Mouse (Mus musculus) right cerebral cortex, postnatal 4 days (tissue): ENCODE data around the gene Tmem132d.

Experiments
- DNase-seq: peaks from one replicate; pipeline ENCODE4 v3.0.0-alpha.2; 2022

The Tmem132d gene

DNA sequence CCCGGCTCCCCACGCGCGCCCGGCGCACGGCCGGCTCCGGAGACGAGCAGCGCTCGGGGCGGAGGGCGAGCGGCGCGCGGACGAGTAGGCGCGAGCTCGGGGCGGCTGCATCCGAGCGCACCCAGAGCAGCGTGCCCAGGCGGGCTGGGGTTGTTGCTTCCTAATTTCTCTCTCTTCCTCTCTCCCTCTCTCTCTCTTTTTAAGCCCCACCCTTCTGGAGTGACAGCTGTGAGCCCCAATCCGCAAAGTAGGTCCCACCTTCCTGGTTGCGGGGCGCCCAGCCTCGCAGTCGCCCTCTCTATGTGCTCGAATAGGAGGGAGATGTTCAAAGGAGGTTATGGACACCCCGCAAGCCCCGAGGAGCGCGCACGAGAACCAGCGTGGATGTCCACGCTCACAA, at the start of gene Tmem132d:
TSS of gene Tmem132d (minus strand) at position 162 of the 400 bp plus-strand sequence.
- peak; percentile 60 for DNase-seq

DNA sequence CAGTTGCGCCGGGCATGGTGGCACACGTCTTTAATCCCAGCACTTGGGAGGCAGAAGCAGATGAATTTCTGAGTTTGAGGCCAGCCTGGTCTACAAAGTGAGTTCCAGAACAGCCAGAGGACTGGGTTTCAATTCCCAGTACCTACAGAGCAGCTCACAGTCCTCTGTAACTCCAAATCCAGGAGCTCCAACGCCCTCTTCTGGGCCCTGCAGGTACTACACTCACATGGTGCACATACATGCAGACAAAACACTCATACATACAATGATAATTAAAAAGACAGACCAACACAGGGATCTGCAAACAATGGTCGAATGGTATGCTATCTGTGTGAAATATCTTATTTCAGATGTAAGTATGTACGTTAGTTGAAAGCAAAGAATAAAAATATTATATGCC, 47.9 kb upstream of the Tmem132d start:
- DNase-seq, result no peak

DNA sequence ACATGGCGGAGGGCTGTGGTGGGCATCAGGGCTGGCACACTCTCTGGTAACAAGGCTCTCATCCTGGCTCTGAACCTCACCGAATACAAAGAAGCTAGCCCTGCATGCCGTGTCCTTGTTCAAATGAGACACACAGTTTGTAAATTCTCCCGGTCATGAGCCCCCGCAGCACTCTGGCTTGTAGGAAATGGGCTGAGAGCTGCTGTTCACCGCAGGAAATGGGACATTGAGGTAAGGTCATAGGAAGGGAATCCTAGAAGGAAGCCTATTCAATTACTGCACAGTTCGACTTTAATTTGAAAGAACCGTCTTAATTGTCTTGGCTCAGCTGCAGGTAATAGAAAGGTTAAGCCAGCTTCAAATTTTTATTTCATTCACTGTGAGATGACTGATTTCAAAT, 42.5 kb upstream of the Tmem132d start:
- DNase-seq, result no peak

DNA sequence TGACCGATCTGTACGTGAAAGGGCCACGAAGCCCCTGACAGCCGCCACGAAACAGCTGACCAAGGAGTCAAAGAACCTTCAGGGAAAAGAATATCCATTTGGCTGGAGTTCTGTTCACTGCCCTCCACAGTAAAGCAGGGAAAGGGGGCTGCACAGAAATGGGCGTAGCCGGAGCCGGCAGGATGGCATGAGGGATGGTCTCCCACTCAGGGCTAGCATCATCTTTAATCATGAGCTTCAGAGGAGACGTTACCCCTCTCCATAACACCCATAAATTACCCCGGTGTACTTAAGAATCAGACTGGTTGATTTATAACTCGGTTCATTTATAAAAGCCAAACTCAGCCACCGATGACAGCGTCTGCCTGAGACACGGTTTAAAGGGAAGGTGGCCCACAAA, 36.9 kb upstream of the Tmem132d start:
- DNase-seq, result no peak

DNA sequence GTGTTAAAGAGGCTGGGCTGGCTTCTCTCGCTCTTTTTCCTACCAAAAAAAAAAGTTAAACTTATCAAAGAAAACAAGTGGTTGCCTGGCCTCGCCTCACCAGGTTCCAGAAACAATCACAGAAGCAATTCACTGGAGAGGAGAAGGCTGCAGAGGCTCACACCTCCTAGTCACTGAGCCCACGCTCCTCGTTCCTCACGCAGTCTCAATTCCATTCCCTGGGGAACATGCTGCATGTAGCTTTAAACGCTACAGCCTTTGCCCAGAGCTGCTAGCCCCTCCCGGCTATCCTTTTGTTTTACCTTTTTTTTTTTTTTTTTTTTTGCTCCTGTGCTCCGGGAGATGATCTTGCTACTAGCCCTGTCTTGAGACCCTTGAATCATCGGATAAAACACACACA, 31.6 kb upstream of the Tmem132d start:
- DNase-seq, result no peak

DNA sequence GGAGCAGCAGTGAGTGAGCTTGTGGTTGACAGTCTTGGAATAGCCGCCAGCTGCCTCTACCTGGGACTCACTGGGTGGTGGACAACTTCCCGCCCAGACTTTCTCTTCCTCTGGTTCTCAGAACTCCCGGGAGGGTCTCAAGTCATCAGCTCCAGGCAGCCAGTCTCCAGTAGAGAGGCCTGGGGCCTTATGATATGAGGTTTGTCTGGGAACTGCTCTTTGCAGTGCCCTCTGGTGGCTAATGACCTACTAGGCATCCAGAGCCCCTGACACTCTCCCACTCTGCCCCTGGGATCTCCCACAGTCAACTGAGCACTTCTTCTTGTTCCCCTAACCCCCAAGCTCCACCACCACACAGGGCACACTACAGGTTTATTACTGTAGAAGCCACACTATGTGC, 27.7 kb upstream of the Tmem132d start:
- no peak for DNase-seq

DNA sequence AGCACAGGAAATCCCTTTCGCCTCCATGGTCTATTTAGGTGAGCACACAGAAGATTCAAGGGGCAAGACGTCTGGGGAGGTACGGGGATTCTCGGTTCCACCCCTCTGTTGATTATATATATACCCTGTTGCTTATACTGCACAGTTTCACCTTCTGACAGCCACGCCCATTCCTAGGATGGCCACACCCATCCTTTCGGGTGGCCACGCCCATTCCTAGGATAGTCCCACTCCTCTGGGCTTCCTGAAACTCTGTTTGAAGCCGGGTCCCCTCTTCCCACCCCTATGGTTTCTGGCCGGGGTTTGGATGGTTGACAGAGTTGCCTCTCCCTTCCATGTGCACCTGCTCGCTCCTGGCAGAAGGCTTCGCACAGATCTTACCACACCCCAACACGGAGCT, 22.9 kb upstream of the Tmem132d start:
- no peak for DNase-seq

DNA sequence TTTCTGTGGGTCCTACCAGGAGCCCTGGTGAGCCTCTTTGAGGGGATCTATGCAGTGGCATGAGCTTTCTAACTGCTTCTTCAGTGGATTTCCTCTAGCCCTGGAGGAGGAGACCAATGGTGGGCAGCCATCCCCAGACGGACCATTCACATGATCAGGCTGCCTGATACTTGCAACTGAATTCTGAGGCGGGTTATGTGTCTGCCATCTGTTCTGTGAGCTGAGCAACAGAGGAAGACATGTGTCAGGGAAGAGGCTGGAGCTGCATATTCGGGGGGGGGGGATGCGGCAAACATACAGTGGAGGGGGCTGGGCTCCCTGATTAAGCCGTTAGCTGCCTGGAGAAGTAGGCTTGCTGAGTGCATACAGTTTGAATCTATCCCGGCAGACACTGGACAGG, 19.3 kb upstream of the Tmem132d start:
- DNase-seq, result peak; percentile 22

DNA sequence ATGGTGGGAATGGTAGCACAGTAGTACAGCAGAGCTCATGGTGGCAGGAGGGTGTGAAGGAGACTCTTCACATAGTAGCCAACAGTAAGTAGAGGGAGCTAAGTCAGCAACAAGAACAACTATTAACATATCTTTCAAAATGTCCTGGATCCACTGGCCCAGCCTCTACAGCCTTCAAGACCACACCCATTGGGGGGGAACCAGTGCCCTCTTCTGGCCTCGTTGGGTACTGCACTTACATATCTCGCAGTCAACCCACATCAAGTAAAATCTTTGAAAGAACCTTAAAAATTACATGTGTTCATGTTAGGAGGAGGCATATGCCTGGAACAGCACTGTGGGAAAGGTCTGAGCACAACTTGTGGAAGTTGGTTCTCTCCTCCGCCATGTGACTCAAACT, 17.9 kb upstream of the Tmem132d start:
- no peak for DNase-seq

DNA sequence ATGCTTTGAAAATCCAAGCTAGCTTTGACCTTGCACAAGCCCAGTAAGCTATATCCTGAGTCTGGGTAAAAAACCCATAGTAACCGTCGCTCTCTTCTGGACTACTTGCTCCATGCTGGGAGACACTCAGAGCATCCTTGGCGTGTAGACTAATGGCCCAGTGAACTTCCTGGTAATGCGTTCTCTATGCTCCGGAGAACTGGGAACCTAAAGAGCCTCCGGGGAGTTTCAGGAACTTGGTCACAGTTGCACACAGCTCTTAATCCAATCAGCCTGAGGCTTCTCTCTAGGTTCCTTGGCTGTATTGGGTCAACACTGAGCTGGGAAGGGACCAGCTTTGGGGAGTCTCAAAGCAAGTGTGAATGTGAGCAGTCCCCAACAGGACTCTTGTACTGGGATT, 12.0 kb upstream of the Tmem132d start:
- DNase-seq, result no peak

DNA sequence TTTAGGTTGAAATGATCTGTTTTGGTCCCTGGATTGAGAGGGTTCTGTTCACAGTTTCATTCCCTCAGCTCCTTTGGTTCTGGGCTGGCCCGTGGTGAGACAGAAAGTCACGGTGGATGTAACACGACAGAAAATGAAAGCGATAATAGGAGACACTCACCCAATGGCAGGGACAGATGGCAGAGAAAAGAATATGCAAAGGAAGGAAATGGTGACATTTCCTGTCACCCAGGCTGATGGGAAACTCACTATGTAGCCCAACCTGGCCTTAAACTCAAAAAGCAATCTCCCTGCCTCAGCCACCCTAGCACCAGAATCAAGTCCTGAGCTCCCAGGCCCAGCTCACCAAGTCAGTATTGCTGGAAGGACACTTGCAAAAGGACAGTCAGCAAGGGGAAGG, 11.0 kb upstream of the Tmem132d start:
- DNase-seq, result no peak

DNA sequence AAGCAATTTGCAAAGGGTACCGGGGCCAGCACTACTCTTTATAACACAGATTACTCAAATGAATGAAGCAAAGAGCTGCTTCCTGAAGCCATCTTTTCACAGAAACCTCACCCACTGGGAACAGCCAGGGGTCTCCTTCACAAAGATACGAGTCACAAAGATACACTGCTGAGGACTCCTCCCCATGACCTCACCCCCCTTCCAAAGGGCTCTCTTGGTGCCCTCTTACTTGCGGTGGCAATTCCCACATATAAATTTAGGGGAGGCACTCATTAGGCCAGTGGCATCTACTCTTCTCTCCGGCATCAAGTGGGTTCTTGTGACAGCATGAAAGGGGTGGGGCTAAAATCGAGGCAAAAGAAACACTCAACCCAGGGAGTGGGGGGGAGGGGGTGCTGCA, 8.2 kb upstream of the Tmem132d start:
- no peak for DNase-seq

DNA sequence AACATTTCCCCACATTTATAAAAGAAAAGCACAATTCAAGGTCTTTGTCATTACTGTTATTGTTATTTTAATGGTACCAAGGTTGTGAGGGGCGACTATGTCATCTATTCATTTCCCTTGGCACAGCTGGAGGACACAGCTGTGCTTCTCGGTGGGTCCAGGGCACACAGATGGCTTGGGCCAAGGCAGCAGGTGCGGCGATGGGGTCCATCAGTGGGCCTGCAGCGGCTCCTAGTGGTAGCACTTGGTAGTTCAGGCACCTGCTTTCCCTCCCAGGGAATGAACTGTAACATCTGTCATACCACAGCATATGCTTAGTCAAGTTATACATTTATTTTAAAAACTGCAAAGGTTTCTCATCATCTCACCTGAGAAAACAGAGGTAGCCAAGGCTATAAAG, 7.0 kb upstream of the Tmem132d start:
- peak; percentile 89 for DNase-seq

DNA sequence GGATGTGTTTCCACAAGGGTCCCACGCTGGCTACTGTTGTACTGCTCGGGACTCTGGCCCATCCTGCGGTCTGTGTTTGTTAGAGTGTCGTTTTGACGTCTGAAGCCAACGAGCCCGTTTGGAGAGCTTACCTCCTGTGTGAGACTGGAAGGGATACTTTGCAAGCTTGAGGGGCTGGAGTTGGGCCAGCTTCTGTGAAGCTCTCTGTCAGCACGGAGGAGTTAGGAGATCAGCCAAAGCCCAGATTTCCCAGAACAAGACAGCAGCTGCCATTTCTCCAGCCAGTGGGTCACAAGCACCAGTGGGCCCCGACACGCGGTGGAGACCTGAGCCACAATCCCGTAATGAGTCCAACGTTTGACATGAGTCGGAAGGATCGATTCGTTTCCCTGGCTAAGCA, 5.2 kb upstream of the Tmem132d start:
- peak; percentile 34 for DNase-seq

DNA sequence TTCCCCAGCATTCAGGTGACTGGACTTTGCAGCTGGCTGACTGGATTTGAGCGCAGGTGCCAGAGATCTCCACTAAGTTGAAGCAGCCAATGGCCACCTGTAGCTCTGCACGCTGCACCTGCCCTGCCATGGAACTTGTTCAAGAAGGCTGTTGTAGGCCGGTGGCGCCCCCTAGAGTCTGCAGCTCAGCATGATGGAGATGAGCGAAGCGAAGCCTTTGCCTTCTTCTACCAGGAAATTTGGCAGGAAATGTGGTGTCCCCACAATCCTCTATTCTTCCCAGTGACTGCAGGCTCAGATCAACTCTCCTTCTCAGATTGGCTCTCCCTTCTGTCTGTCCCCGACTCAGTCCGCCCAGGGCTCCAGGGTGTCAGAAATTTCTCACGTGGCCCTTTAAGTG, 4.0 kb upstream of the Tmem132d start:
- peak; percentile 86 for DNase-seq

DNA sequence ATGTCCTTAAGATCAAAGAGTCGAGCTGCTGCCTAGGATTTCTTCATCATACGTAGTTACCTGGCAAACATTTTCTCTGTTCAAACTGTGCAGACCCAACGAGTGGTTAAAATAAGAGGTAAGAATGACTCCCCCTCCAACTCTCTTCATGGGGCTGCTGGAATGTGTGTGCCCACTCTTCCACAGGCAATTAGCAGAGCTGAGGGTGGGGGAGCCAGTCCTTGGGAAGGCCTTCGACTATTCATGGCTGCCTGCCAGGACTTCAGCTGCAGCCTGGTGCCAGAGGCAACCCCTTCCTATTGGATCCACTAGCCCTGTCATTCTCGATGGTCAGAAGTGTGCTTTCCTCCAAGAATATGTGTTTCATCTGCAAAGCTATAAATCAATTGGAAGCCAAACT, 2.8 kb upstream of the Tmem132d start:
- DNase-seq, result peak; percentile 50

DNA sequence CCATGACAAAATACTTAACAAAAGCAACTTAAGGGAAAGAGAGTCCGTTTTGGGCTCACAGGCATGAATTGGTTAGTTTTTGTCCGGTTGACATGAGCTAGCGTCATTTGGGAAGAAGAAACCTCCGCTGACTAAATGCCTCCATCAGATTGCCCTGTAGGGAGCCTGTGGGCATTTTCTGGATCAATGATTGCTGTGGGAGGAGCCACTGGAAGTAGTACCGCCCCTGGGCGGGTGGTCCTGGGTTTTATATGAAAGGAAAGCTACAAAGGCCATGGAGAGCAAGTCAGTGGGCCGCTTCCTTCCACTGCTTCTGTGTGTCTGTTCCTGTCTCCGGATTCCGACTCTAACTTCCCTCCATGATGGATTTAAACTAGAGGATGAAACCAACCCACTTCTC, 909 bp upstream of the Tmem132d start:
- no peak for DNase-seq

DNA sequence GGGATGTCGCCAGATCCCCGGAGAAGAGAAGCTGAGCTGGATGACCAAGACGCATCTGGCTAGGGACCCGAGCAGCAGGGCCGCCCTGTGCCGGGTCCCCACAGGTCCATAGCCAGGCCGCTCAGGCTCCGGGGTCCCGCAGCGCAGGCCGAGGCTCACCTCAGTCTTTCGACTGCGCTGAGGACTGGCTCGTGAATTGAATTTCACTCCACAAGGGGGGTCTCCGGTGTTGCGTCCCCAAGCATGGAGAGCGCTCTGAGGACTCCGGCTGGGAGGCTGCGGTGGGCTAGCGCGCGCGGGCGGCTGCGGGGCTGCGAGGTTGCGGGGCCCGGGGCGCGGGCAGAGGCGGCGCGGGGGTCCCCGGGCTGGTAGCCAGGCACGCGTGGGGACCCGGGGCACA, 455 bp downstream of the Tmem132d start:
- no peak for DNase-seq

DNA sequence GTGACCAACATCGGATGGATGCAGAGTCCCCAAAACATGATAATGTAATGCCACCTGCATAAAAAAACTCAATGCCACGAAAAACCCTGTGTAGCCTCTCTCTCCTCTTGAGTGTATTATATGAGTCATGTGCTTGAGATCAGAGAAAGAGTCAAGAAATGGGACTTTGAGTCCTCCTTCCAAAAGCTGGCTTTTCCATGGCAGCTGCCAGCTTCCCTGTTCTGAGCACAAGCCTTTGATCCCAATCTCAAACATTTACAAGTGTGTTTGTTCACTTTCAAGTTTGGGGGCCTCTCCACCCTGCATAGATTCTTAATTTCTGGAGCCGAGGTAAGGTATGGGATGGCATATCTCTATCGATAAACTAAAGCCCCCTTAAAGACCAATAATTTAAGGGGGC, 8.2 kb downstream of the Tmem132d start:
- DNase-seq, result no peak

DNA sequence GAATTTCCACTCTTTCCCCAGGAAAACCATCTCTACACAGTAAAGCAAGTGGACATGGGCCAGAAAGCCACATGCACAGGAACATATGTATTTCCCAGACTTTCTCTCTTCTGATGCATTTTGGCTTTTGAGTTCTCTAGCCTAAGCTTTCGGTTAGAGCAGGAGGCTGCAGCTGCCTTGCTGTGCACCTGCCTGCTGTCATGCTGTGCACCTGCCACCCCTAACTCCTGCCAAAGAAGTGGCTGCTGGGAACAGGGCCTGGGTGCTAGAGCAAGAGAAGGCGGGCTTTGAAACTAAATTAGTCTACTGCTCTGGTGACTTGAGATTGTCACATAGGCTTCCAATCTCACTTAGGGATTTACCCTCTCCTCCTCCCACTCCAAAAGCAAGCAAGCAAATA, 8.7 kb downstream of the Tmem132d start:
- no peak for DNase-seq

DNA sequence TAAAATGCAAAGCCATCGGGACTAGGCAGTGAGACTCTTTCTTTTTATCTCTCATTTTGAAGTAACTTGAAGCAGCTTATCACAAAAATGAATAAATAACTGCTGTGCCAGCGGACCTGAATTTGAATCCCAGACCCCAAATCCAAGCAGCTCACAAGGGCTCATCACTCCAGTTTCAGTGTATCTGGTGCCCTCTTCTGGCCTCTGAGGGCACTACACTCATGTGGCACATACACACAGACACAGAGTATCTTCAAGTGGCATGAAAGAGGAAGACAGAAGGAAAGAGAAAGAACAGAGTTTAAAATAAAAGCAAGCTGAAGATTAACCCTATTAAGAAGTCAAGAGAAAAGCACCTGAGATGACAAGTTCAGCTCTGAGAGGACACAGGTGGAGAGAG, 10.8 kb downstream of the Tmem132d start:
- DNase-seq, result no peak

DNA sequence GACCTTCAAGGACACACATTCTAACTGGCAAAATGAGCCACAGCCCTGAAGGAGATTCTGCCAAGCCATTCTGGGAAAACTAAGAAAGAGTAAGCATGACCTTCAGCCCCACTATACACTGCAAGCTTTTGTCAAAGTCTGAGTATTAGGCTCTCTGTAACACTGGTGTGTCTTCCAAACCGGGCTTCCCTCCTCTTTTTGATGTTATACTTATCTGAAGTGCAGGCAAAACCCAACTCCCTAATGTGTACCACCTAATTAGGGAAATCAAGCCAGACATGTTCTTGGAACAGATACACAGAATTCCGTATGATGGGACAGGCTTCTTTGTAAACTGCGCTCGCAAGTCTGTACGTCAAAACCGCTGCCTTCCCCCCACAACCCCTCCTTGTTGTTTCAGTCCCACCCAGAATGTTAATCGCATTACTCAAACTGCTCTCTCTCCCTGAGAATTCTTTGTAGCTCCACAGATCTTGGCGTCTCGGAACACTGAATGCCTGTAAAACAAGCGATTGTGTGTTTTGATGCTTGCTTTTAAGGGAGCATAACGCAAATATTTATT, 14.6 kb downstream of the Tmem132d start:
- no peak for DNase-seq

DNA sequence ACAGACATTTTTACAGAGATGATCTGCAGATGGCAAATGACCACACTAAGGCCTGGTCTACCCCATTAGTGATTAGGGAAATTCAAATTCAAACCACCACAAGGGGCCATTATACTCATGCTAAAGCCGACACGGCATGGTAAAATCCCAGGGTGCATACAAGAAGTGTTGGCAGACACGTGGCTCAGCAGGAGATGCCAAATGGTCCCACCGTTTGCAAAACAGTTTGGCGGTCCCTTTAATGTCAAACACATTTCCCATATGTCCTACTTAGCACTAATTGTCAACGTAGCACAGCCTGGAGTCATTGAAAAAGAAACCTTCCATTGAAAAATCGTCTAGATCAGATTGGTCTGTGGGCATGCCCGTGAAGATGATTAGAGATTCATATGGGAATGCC, 18.8 kb downstream of the Tmem132d start:
- no peak for DNase-seq

DNA sequence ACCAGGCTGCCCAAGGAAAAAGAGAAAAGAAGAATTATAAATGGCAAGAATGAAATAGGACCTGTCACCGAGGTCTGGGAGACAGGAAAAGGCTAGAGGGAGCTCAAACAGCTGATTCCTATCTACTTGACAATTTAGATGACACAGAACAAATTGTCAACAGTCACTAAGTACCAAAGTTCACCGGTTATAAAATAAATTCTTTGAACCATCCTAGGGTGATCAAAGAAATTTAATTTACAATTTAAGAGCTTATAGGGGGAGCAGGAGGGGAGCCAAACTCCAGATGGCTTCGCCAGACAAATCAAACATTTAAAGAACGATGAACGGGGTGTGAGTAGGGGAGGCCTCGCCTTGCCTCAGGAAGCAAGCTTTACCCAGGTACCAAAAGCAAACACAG, 20.6 kb downstream of the Tmem132d start:
- DNase-seq, result no peak

DNA sequence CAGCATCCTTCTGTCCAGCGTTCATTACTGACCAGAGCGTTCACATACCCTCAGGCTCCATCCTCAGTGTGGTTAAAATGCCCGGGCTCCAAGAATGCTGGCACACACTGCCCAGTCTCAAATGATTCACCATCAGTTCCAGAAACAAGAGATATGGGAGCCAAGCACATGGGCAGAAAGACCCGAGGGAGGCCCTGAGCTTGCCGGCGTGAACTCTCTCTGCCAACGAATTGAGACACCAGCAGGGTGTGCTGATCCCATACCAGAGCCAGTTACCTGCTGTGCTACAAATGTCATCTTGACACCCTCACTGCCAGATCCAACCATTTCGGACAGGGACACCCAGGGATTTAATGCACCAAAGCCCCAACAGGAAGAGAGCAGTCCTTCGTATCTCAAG, 25.3 kb downstream of the Tmem132d start:
- no peak for DNase-seq

DNA sequence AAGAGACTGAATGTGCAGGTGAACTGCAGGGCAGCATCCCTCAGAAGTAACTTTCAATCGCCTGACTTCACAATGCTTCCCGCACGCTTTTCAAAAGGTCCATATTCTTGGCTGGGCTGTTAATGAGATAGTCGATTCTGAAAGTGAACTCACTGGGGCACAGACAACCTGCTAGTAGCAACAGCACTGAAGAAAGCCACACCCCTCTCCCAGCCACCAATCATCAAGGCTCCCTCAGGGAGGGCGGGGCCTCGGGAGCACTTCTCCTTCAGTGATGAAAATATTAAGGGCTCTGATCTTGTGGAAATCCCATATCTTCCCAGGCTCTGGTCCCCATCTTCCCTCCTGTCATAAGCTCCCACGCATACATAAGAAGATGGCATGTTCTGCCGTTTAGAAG, 27.8 kb downstream of the Tmem132d start:
- no peak for DNase-seq
